Mouse (Mus musculus) liver, postnatal 0 days (tissue): Measurements from ENCODE around the gene Rpl14. TPM values are rescaled to one million over a fixed set of nuclear protein-coding genes. Genes with fewer than 3 reads are reported as not detected.

ENCODE experiments used
- ATAC-seq: fragments of 200-750 bp; cut with Nextera tagmentation; 2 replicates; pipeline ENCODE4 v1.8.0; 2017; ENCODE audit warnings: mild to moderate bottlenecking, moderate library complexity
- DNase-seq: peaks from one replicate; pipeline ENCODE4 v3.0.0-alpha.2; 2016
- H3K27ac ChIP-seq: fragments of 300-500 bp; sonication (generic); 2 replicates; pipeline ENCODE4 v1.5.1; 2014; ENCODE audit warnings: antibody characterized with exemption, moderate library complexity, mild to moderate bottlenecking, low read depth
- H3K27me3 ChIP-seq: fragments of 300-500 bp; sonication (generic); 2 replicates; pipeline ENCODE4 v1.6.1; 2014; ENCODE audit warnings: low read length, control low read depth, mixed read lengths; ENCODE audit not compliant: insufficient read depth
- H3K36me3 ChIP-seq: fragments of 300-500 bp; sonication (generic); replicated peaks from 2 replicates; pipeline ENCODE4 v1.6.1; 2014; ENCODE audit warnings: mild to moderate bottlenecking, control low read depth, low read length, moderate library complexity, mixed read lengths; ENCODE audit not compliant: insufficient read depth
- H3K4me1 ChIP-seq: fragments of 300-500 bp; sonication (generic); 2 replicates; pipeline ENCODE4 v1.6.1; 2014; ENCODE audit warnings: antibody characterized with exemption, mild to moderate bottlenecking, control low read depth; ENCODE audit not compliant: insufficient read depth
- H3K4me2 ChIP-seq: fragments of 300-500 bp; sonication (generic); 2 replicates; pipeline ENCODE4 v1.6.1; 2014; ENCODE audit warnings: low read depth, mild to moderate bottlenecking, low read length, moderate library complexity, mixed read lengths
- H3K4me3 ChIP-seq: fragments of 300-500 bp; sonication (generic); 2 replicates; pipeline ENCODE4 v1.5.1; 2014; ENCODE audit warnings: low read depth, low read length
- H3K9ac ChIP-seq: fragments of 300-500 bp; sonication (generic); replicated peaks from 2 replicates; pipeline ENCODE4 v1.6.1; 2014; ENCODE audit warnings: mild to moderate bottlenecking, moderate library complexity
- H3K9me3 ChIP-seq: fragments of 300-500 bp; sonication (generic); 2 replicates; pipeline ENCODE4 v1.6.1; 2016; ENCODE audit warnings: mild to moderate bottlenecking, control low read depth, low read length, mixed read lengths
- CTCF ChIP-seq: sonication (generic); IDR thresholded peaks from 2 replicates; pipeline ENCODE4 v1.5.1; 2016; ENCODE audit warnings: antibody characterized with exemption, low read depth
- EP300 ChIP-seq: IDR thresholded peaks from 2 replicates; pipeline ENCODE4 v1.6.1; 2016; ENCODE audit warnings: antibody characterized with exemption, low read depth, mild to moderate bottlenecking
- WGBS: fragments of 180-500 bp; shearing (Covaris S2); extraction: QIAGEN DNeasy Blood & Tissue Kit; methylation state at CpG from one replicate; pipeline ENCODE4 v1.1.7; 2014; ENCODE audit not compliant: insufficient replicate concordance; 5-methylcytosine and 5-hydroxymethylcytosine counted together
- polyA plus RNA-seq: library from polyadenylated mRNA; unstranded; fragments of >200 nt; fragmentation: Nextera tagmentation; extraction: Ambion mirVana; gene quantifications from 2 replicates; pipeline ENCODE4 v1.2.1, GENCODE M21; 2015

The Rpl14 gene
- 422 and 441 TPM in 2 replicates for polyA plus RNA-seq

DNA sequence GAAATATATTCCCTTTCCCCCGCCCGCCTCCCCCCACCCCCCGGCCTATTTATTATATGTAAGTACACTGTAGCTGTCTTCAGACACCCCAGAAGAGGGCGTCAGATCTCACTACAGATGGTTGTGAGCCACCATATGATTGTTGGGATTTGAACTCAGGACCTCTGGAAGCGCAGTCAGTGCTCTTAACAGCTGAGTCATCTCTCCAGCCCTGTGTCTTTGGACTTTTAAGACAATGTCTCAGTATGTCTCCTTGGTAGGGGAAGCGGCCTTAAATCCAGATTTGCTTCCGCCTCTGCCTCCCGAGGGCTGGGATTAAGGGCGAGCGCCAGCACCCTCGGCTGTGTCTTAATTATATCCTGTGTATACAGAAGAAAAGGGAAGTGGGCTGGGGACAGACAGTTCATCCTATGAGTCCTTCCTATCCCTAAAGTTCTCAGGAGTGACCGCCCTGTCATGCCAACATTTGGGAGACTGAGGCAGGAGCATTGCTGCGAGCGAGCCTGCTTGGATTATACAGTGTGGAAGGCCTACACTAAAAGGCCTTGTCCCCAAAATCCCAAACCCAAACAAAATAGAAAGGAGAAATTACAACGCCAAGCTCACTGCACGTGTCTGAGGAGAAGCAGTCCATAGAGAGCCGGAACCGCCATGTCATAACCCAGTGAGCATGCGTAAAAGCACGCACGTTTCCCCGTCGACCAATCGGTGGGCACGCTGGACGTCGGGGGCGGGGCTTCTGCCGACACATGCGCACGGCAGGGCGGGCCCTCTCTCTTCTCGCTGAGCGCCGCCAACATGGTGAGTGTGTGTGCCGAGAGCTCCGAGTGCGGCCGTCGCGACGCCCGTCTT lies at the start of gene Rpl14:
Rpl14 (plus strand) TSS at position 704 of the 852 bp plus-strand sequence.
- Histone ChIP-seq H3K9ac (peak within 1 kb of the TSS; percentile 92), H3K9me3 (no peaks in the 10 kb centered on the region), H3K4me2 (peak within 1 kb of the TSS; percentile 94), H3K27ac (peak within 1 kb of the TSS; percentile 89), H3K36me3 (peaks cover 32% of the 10 kb centered on the region), H3K27me3 (no peaks in the 10 kb centered on the region), H3K4me3 (peak within 1 kb of the TSS; percentile 79), H3K4me1 (peaks cover 16% of the 10 kb centered on the region)
- TF ChIP-seq EP300 (peak; percentile 64; the same call in 1 of the 2 replicates), CTCF (0 out of 2 replicates have a peak, but pooled peaks have one; percentile 6)
- 3% methylated on average over 43 of the region's 43 CpGs for WGBS
- peak; percentile 94 for ATAC-seq
- peak; percentile 99 for DNase-seq

DNA sequence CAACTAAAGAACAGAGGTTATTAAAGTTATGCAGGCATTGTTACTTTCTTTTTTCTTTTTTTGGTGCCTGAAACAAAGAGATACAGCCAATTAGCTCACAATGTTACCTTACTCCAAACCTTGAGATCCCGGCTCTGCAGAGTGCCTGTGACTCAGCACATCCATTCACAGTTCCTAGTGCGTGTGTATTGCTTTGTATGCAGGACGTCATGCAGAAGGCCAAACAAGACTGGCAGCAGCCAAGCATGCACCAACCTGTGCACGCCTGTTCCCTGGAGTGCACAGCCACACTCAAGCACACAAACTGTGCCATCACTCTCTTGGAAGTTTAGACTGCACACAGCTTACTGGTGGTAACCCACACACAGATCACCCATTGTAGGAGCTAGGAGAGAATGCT lies 44.0 kb upstream of the Rpl14 start:
- TF ChIP-seq EP300 = no peak
- no peak for TF ChIP-seq CTCF
- no peaks in the 10 kb centered on the region for H3K27me3 ChIP-seq
- WGBS = 73% methylated on average over 4 of the region's 4 CpGs
- H3K4me2 ChIP-seq = no peak overlapping the region
- no peaks in the 10 kb centered on the region for H3K9me3 ChIP-seq
- no peak overlapping the region for H3K9ac ChIP-seq
- no peak overlapping the region for H3K4me3 ChIP-seq
- ATAC-seq (no peak), DNase-seq (no peak)
- H3K36me3 ChIP-seq = no peaks in the 10 kb centered on the region
- no peaks in the 10 kb centered on the region for H3K4me1 ChIP-seq
- no peak overlapping the region for H3K27ac ChIP-seq

DNA sequence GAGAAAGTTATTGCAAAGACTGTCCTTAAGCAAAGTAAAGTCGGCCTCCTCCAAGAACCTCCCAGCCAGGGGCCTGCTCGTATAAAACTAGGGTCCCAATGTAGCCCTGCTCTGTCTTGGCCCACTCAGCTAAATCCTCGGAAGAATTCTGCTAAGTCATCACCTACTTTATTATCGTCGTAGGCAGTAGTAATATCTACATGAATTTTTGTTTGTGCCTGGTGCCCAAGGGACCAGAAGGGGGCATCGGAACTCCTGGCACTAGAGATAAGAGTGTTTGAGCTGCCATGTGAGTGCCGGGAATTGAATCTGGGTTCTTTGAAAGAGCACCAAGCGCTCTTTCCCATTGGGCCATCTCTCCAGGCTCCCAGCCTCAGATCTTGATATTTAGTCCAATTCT lies 43.3 kb upstream of the Rpl14 start:
- ATAC-seq (no peak), DNase-seq (no peak)
- H3K4me2 ChIP-seq = no peak overlapping the region
- WGBS = 79% methylated on average over 8 of the region's 8 CpGs
- no peak overlapping the region for H3K4me3 ChIP-seq
- no peak for TF ChIP-seq CTCF
- H3K9ac ChIP-seq = no peak overlapping the region
- no peak overlapping the region for H3K27ac ChIP-seq
- no peaks in the 10 kb centered on the region for H3K4me1 ChIP-seq
- no peaks in the 10 kb centered on the region for H3K27me3 ChIP-seq
- H3K9me3 ChIP-seq = no peaks in the 10 kb centered on the region
- no peaks in the 10 kb centered on the region for H3K36me3 ChIP-seq

DNA sequence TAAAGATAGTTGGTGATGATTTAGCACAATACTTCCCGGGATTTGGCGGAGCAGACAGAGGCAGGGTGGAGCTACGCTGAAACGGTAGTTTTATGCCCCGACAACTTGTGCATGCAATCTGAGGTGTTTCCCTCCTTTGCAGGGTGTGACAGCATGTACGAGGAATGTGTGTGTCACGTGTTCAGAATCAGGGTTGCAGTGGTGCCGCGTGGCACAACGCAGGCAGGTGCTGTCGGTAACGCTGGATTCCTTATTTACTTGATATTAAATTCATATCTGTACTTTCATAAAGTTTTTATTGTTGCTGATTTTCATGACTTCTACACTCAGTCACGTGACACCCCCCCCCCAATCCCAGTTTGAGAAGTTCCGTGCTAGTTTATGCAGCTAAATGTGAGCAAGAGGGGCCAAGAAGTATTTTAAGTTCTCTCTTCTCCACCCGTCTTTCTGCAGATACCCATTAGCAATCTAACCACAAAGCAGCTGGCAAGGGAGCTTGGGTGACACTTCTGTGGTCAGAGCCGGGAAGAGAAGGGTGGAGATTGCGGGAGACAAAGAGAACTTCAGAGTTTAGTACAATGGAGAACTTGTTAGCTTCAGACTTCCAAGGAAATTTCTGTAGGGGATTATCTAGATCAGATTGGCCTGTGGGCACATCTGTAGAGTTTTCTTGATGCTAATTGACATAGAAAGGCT lies 42.3 kb upstream of the Rpl14 start:
- no peak overlapping the region for H3K4me2 ChIP-seq
- TF ChIP-seq CTCF (no peak), EP300 (no peak)

DNA sequence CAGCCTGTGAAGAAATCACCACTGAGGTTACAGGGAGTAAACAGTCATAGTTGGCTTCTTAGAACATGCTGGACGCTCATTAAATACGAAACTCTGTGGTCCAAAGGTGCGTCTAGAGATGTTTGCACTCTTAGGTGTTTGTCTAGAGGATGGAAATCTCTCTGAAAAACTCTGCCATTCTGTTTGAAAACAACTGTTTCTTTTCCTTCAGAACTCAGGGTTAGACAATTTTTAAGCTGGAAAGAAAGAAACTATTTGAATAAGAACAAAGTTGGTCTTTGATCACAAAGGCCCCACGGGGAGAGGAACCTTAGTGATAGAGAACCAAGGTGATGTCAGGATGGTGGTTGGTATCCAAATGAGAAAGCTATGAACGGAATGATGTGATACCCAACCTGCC lies 40.8 kb upstream of the Rpl14 start:
- H3K27me3 ChIP-seq = no peaks in the 10 kb centered on the region
- H3K4me2 ChIP-seq = no peak overlapping the region
- no peak for TF ChIP-seq EP300
- TF ChIP-seq CTCF = no peak
- no peak overlapping the region for H3K27ac ChIP-seq
- DNase-seq (no peak), ATAC-seq (no peak)
- no peaks in the 10 kb centered on the region for H3K4me1 ChIP-seq
- H3K36me3 ChIP-seq = no peaks in the 10 kb centered on the region
- no peak overlapping the region for H3K4me3 ChIP-seq
- no peak overlapping the region for H3K9ac ChIP-seq
- no peaks in the 10 kb centered on the region for H3K9me3 ChIP-seq
- WGBS = 61% methylated on average over 5 of the region's 5 CpGs

More for the DNA sequence above, 42.3 kb upstream of the Rpl14 start:
- Histone ChIP-seq H3K27ac (no peak overlapping the region), H3K9ac (no peak overlapping the region), H3K36me3 (no peaks in the 10 kb centered on the region), H3K4me3 (no peak overlapping the region), H3K9me3 (no peaks in the 10 kb centered on the region), H3K4me1 (no peaks in the 10 kb centered on the region), H3K27me3 (no peaks in the 10 kb centered on the region)
- 72% methylated on average over 17 of the region's 17 CpGs for WGBS
- ATAC-seq (no peak), DNase-seq (no peak)

DNA sequence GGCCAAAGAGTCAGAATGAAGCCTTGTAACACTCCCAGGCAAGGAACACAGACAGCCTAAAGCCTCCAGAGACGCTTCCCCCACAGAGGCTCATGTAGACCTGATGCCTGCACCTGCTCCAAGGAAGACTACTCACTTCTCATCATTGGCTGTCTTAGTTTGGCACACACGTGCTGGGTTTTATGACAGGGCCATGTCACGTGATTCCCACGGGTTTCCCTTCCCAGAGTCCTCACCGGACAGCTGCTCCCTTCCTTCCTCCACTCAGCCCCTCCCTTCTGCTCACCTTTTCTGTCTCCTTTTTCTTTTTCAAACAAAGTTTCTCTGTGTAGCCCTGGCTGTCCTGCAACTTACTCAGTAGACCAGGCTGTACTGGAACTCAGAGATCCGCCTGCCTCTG lies 39.2 kb upstream of the Rpl14 start:
- DNase-seq (no peak), ATAC-seq (no peak)
- no peaks in the 10 kb centered on the region; the same call in 1 of the 2 replicates for H3K27me3 ChIP-seq
- H3K9me3 ChIP-seq = no peaks in the 10 kb centered on the region
- no peaks in the 10 kb centered on the region for H3K36me3 ChIP-seq
- WGBS = 83% methylated on average over 6 of the region's 6 CpGs
- H3K4me2 ChIP-seq = no peak overlapping the region
- H3K4me1 ChIP-seq = no peaks in the 10 kb centered on the region
- H3K4me3 ChIP-seq = no peak overlapping the region
- H3K27ac ChIP-seq = no peak overlapping the region
- no peak overlapping the region for H3K9ac ChIP-seq
- no peak for TF ChIP-seq EP300
- TF ChIP-seq CTCF = no peak
